Mouse (Mus musculus): ENCODE data around the gene Myzap. TPM values are rescaled to one million over a fixed set of nuclear protein-coding genes. Genes with fewer than 3 reads are reported as not detected.
A peak's percentile ranks its signal among the peaks of the same experiment; 100 is the strongest.
"Not testable (repeated sequence)": the region's sequence is repeated elsewhere in the genome, so short reads cannot be mapped to it uniquely, and the experiment has no call there.

Myzap gene
- total RNA-seq, 2 experiments from 2014 or later, result 6.7 to 8.8 TPM

- no peak for DNase-seq
- intact Hi-C loops (cut with DNase I; ENCODE audit: low total_unique reads), result no loop called here
Measured at GRCm38 (mm10) chr9:71493771-71494170, 98.4 kb downstream of the Myzap start.

GRCm38 (mm10) chr9:71492296-71493025, 99.7 kb downstream of the Myzap start:
- DNase-seq, result no peak
- intact Hi-C loops (cut with DNase I; ENCODE audit: low total_unique reads), result no loop called here

- no peak for DNase-seq
- intact Hi-C loops (cut with DNase I; ENCODE audit: low total_unique reads), result no loop called here
Measured at GRCm38 (mm10) chr9:71490076-71490475, 102.1 kb downstream of the Myzap start.

GRCm38 (mm10) chr9:71486127-71486526, 106.0 kb downstream of the Myzap start:
- DNase-seq, result no peak
- intact Hi-C loops (cut with DNase I; ENCODE audit: low total_unique reads), result no loop called here

GRCm38 (mm10) chr9:71485475-71486094, 106.6 kb downstream of the Myzap start, which contains the start of gene Polr2m:
Polr2m (minus strand) TSS chr9:71485935.
- DNase-seq, result peak; percentile 95
- intact Hi-C loops (cut with DNase I; ENCODE audit: low total_unique reads), result no loop called here

- intact Hi-C loops (cut with DNase I; ENCODE audit: low total_unique reads), result no loop called here
- DNase-seq, result no peak
Measured at GRCm38 (mm10) chr9:71484871-71485474, 107.2 kb downstream of the Myzap start.

- intact Hi-C loops (cut with DNase I; ENCODE audit: low total_unique reads), result not testable (repeated sequence)
Measured at GRCm38 (mm10) chr9:71483872-71484271, 108.3 kb downstream of the Myzap start.

GRCm38 (mm10) chr9:71480305-71480704, 111.9 kb downstream of the Myzap start:
- intact Hi-C loops (cut with DNase I; ENCODE audit: low total_unique reads), result no loop called here

More at GRCm38 (mm10) chr9:71483872-71484271, 108.3 kb downstream of the Myzap start:
- not testable (repeated sequence) for DNase-seq

GRCm38 (mm10) chr9:71479413-71479812, 112.7 kb downstream of the Myzap start:
- no peak for DNase-seq
- intact Hi-C loops (cut with DNase I; ENCODE audit: low total_unique reads), result no loop called here

More at GRCm38 (mm10) chr9:71480305-71480704, 111.9 kb downstream of the Myzap start:
- no peak for DNase-seq

- intact Hi-C loops (cut with DNase I; ENCODE audit: low total_unique reads), result no loop called here
- DNase-seq, result no peak
Measured at GRCm38 (mm10) chr9:71478596-71478995, 113.6 kb downstream of the Myzap start.

- no peak for DNase-seq
- intact Hi-C loops (cut with DNase I; ENCODE audit: low total_unique reads), result no loop called here
Measured at GRCm38 (mm10) chr9:71476601-71477000, 115.6 kb downstream of the Myzap start.

- no peak for DNase-seq
- intact Hi-C loops (cut with DNase I; ENCODE audit: low total_unique reads), result no loop called here
Measured at GRCm38 (mm10) chr9:71475536-71475935, 116.6 kb downstream of the Myzap start.

GRCm38 (mm10) chr9:71467434-71467833, 124.7 kb downstream of the Myzap start:
- DNase-seq, result no peak
- intact Hi-C loops (cut with DNase I; ENCODE audit: low total_unique reads), result no loop called here

- DNase-seq, result no peak
Measured at GRCm38 (mm10) chr9:71466111-71466510, 126.0 kb downstream of the Myzap start.

GRCm38 (mm10) chr9:71463072-71463667, 129.0 kb downstream of the Myzap start:
- intact Hi-C loops (cut with DNase I; ENCODE audit: low total_unique reads), result no loop called here
- no peak for DNase-seq

More at GRCm38 (mm10) chr9:71466111-71466510, 126.0 kb downstream of the Myzap start:
- intact Hi-C loops (cut with DNase I; ENCODE audit: low total_unique reads), result no loop called here

GRCm38 (mm10) chr9:71456738-71457137, 135.4 kb downstream of the Myzap start:
- DNase-seq, result no peak
- intact Hi-C loops (cut with DNase I; ENCODE audit: low total_unique reads), result no loop called here
